9 mouse cellular contexts compared by ENCODE assay signal in the genomic region with DNA sequence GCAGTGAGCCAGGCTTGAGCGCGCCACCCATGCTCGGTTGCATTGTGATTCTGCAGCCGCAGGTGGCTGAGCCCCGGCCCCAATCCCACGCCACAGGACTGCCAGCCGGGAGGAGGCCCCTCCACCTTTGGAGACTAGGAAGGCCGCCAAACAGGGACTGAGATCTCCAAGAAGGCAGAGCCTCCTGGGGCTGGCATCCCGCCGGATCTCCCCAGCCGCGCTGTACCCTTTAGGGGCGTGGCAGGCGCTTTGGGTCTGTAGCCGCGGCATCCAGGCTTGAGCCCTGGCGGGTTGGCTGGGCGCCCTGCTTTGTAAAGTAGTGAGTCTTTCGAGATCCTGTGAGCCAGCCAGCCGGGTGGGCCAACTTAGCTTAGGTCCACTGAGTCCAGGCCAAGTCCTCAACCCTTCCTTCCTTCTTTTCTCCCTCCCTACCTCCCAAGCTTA. TPM values are rescaled to one million over a fixed set of nuclear protein-coding genes. Genes with fewer than 3 reads are reported as not detected.
DNase-seq lines count a peak whose midpoint lies in the region; ATAC-seq lines count a peak whose summit lies in the region.
"Had no signal": no experiment of that assay in that cellular context is flagged by ENCODE, and none has a peak within 500 bp of the region (broad histone marks: within the 10 kb centered on the region; RNA-seq: fewer than 3 reads in every experiment).

No protein-coding gene starts in this region.

- no peak for ATAC-seq in heart, embryonic 11.5 days (replicated peaks; ENCODE audit: insufficient number of reproducible peaks, low FRiP score, low TSS enrichment)
- ATAC-seq in hindbrain, embryonic 12.5 days (ENCODE audit: low FRiP score), result peak; percentile 60
- peak; percentile 78 for ATAC-seq in neural tube, embryonic 13.5 days (ENCODE audit: low read depth)

- H3K36me3 ChIP-seq in heart, embryonic 11.5 days (ENCODE audit: control insufficient read depth, insufficient read depth, low read length), result no peaks in the 10 kb centered on the region
- no peaks in the 10 kb centered on the region for H3K36me3 ChIP-seq in hindbrain, embryonic 12.5 days
- no peaks in the 10 kb centered on the region for H3K36me3 ChIP-seq in neural tube, embryonic 13.5 days

- H3K4me1 ChIP-seq in heart, embryonic 11.5 days (ENCODE audit: control insufficient read depth, insufficient read depth, low read length), result no peaks in the 10 kb centered on the region
- H3K4me1 ChIP-seq in hindbrain, embryonic 12.5 days, result peaks cover 26% of the 10 kb centered on the region
- H3K4me1 ChIP-seq in neural tube, embryonic 13.5 days (replicated peaks), result peaks cover 54% of the 10 kb centered on the region

- WGBS in heart, embryonic 11.5 days (ENCODE audit: insufficient replicate concordance), result 1% methylated on average over 20 of the region's 20 CpGs
- 0% methylated on average over 20 of the region's 20 CpGs for WGBS in hindbrain, embryonic 12.5 days
- 0% methylated on average over 20 of the region's 20 CpGs for WGBS in neural tube, embryonic 13.5 days

- H3K4me2 ChIP-seq in heart, embryonic 11.5 days, result peak overlapping the region; percentile 64
- H3K4me2 ChIP-seq in hindbrain, embryonic 12.5 days (replicated peaks), result peak overlapping the region; percentile 58
- peak overlapping the region; percentile 60 for H3K4me2 ChIP-seq in neural tube, embryonic 13.5 days

- H3K9ac ChIP-seq in heart, embryonic 11.5 days (ENCODE audit: low read depth, low read length), result no peak overlapping the region
- peak overlapping the region; percentile 58 for H3K9ac ChIP-seq in hindbrain, embryonic 12.5 days
- peak overlapping the region; percentile 67 for H3K9ac ChIP-seq in neural tube, embryonic 13.5 days

- H3K27me3 ChIP-seq in heart, embryonic 11.5 days (ENCODE audit: control insufficient read depth, insufficient read depth, low read length), result peaks cover 86% of the 10 kb centered on the region
- peaks cover 41% of the 10 kb centered on the region for H3K27me3 ChIP-seq in hindbrain, embryonic 12.5 days
- H3K27me3 ChIP-seq in neural tube, embryonic 13.5 days, result peaks cover 82% of the 10 kb centered on the region

- DNase-seq in heart, adult 8-10 months (ENCODE audit: low spot score), result no peak
- DNase-seq in cerebellum, postnatal 14 days, result peak; percentile 49 to 63
- peak; percentile 70 for DNase-seq in left cerebral cortex, adult 11 months (ENCODE audit: low spot score)
- DNase-seq in natural killer cell, adult 2 months (ENCODE audit: low spot score in 2 of 2), result no peak
- no peak for DNase-seq in adrenal gland, adult 18-20 months (ENCODE audit: low spot score in 2 of 2)

- H3K4me3 ChIP-seq in heart, embryonic 11.5 days (ENCODE audit: low read depth, low read length), result peak overlapping the region; percentile 36
- H3K4me3 ChIP-seq in hindbrain, embryonic 12.5 days, result peak overlapping the region; percentile 28
- H3K4me3 ChIP-seq in neural tube, embryonic 13.5 days, result peak overlapping the region; percentile 36

- H3K27ac ChIP-seq in heart, embryonic 11.5 days (ENCODE audit: low read depth, low read length), result no peak overlapping the region
- H3K27ac ChIP-seq in hindbrain, embryonic 12.5 days, result peak overlapping the region; percentile 62
- peak overlapping the region; percentile 80 for H3K27ac ChIP-seq in neural tube, embryonic 13.5 days (replicated peaks)

- H3K9me3 ChIP-seq in heart, embryonic 11.5 days (replicated peaks; ENCODE audit: control insufficient read depth, low read length), result no peaks in the 10 kb centered on the region
- H3K9me3 ChIP-seq in hindbrain, embryonic 12.5 days (replicated peaks), result no peaks in the 10 kb centered on the region
- no peaks in the 10 kb centered on the region for H3K9me3 ChIP-seq in neural tube, embryonic 13.5 days

RNA-seq across cellular contexts. Expression of a gene that starts 7.7 kb away (rescaled TPM):
- polyA plus RNA-seq in heart, embryonic 11.5 days (2014; fragmentation: Nextera tagmentation; extraction: Ambion mirVana), result 0.14 and 0.31 TPM in 2 replicates
- under 1 TPM in 1 of 4 experiments, not detected in 3; 0.20 TPM for total RNA-seq in heart, adult 8-10 months (2022)
- 37.3 and 39.5 TPM in 2 replicates for polyA plus RNA-seq in hindbrain, embryonic 12.5 days (2016; fragmentation: Nextera tagmentation; extraction: Ambion mirVana)
- 20.9 TPM in 2 replicates for polyA plus RNA-seq in neural tube, embryonic 13.5 days (2015; fragmentation: Nextera tagmentation; extraction: Ambion mirVana)
- under 1 TPM; 0.22 to 0.30 TPM for total RNA-seq in adrenal gland, adult 18-20 months (2021)
- polyA plus RNA-seq: spleen, adult 2 months had no signal

Comparison
In these comparisons a context has a peak if more than half of its experiments do, and no peak if none do; other contexts are left out.
1. DNase-seq: peak in cerebellum, postnatal 14 days (2 of 2) and left cerebral cortex, adult 11 months (single experiment); none in heart, adult 8-10 months (single experiment), natural killer cell, adult 2 months (0 of 2) and adrenal gland, adult 18-20 months (0 of 2).
2. RNA of a gene that starts 7.7 kb away (polyA plus RNA-seq): 37.3 to 39.5 TPM in hindbrain, embryonic 12.5 days and 20.9 TPM in neural tube, embryonic 13.5 days; 0.14 to 0.31 TPM in heart, embryonic 11.5 days; every median in the first group is over 10 times any median in the second.
3. Peak in every context shown above with its lines, with median percentiles within 50 percentile points of each other: H3K4me2 ChIP-seq and H3K4me3 ChIP-seq.